Mouse (Mus musculus): ENCODE measurements around the gene Nmnat2. TPM values are rescaled to one million over a fixed set of nuclear protein-coding genes. Genes with fewer than 3 reads are reported as not detected.

Nmnat2 gene
- total and polyA plus RNA-seq, 3 experiments = 1.3 to 2.8 TPM; not detected in 1

DNA sequence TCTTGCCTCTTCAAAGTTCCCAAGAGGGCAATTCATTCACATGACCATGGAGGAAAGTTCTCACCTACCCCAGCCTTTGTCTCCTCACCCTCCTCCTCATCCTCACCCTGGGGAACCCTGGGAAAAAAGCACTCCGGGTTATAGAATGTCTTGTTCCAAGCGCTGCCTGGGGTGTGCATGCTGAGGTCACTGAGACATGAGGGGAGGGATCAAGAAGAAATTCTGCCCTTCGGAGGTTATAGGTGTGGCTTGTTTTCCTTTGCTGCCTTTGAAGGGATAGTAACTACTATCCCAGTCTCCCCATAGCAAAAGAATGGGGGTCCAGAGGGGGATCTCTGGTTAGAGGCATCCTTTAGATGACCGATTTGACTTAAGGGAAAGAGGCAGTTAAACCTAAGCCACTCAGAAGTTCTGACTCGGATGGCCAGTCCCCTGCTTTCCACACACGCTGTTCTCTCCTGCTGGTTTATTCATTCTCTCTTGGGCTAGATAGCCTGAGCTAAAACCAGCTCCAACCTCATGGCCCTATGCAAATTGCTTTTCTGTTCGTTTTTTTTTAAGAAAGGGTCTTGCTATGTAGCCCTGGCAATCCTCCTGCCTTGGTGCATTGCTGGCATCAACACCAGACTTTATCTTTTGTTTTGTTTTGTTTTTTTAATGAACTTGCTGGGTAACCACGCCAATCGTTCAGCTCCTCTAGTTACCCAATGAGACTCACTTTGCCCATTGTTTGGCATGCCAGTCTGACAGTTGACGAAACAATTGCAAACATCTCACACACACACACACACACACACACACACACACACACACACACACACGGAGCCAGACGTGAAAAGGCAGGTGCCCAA lies 139.7 kb downstream of the Nmnat2 start:
- Histone ChIP-seq H3K27me3 (ENCODE audit: control insufficient read depth in 1 of 2, insufficient read depth in 2 of 2, low read length in 2 of 2) (no peaks in the 10 kb centered on the region), H3K36me3 (ENCODE audit: control insufficient read depth in 1 of 2, insufficient read depth in 2 of 2, low read length in 2 of 2) (peaks cover 0 to 7% of the 10 kb centered on the region in 2 experiments; a peak in 2 of 4 replicates), H3K9me3 (replicated peaks; ENCODE audit: insufficient read depth, low read length) (no peaks in the 10 kb centered on the region), H3K27ac (ENCODE audit: control insufficient read depth, low read depth, low read length) (no peak overlapping the region), H3K9ac (ENCODE audit: control insufficient read depth, low read depth, low read length, poor library complexity, severe bottlenecking) (no peak overlapping the region), H3K79me2 (ENCODE audit: control insufficient read depth, insufficient read depth, low read length, poor library complexity) (no peaks in the 10 kb centered on the region), H3K4me3 (ENCODE audit: control insufficient read depth in 1 of 2, insufficient read depth in 1 of 2, low read depth in 2 of 2, low read length in 2 of 2) (no peak overlapping the region), H3K4me1 (ENCODE audit: control insufficient read depth in 1 of 2, insufficient read depth in 2 of 2, low read length in 2 of 2) (peaks cover 2 to 17% of the 10 kb centered on the region in 2 experiments; a peak in 3 of 4 replicates)
- no peak for TF ChIP-seq USF1 (IDR thresholded peaks at IDR 0.05; ENCODE audit: low read depth, low read length)
- TF ChIP-seq EP300 (IDR thresholded peaks at IDR 0.05; ENCODE audit: low read depth in 1 of 2, low read length in 2 of 2) = no peak
- TF ChIP-seq CHD2 (IDR thresholded peaks at IDR 0.05; ENCODE audit: low read length) = no peak
- no peak for TF ChIP-seq MAFK (IDR thresholded peaks at IDR 0.05; ENCODE audit: borderline replicate concordance, low read depth, low read length)
- TF ChIP-seq MAZ (IDR thresholded peaks at IDR 0.05; ENCODE audit: low read depth, low read length) = no peak
- TF ChIP-seq SIN3A (IDR thresholded peaks at IDR 0.05; ENCODE audit: low read length) = no peak
- TF ChIP-seq MEF2A (IDR thresholded peaks at IDR 0.05; ENCODE audit: extremely low read depth, insufficient replicate concordance, low read depth, low read length, poor library complexity, severe bottlenecking) = no peak
- TF ChIP-seq MYC (IDR thresholded peaks at IDR 0.05; ENCODE audit: low read depth, low read length) = no peak
- TF ChIP-seq MYB (IDR thresholded peaks at IDR 0.05; ENCODE audit: low read depth, low read length) = no peak
- no peak for TF ChIP-seq CTCF (IDR thresholded peaks at IDR 0.05 in 2 of 3, conservative IDR thresholded peaks at IDR 0.05 in 1 of 3; ENCODE audit: control insufficient read depth in 1 of 3, insufficient read depth in 1 of 3, low read depth in 2 of 3, low read length in 3 of 3, poor library complexity in 1 of 3, severe bottlenecking in 1 of 3)
- no peak for DNase-seq (ENCODE audit: low read depth, low spot score)

DNA sequence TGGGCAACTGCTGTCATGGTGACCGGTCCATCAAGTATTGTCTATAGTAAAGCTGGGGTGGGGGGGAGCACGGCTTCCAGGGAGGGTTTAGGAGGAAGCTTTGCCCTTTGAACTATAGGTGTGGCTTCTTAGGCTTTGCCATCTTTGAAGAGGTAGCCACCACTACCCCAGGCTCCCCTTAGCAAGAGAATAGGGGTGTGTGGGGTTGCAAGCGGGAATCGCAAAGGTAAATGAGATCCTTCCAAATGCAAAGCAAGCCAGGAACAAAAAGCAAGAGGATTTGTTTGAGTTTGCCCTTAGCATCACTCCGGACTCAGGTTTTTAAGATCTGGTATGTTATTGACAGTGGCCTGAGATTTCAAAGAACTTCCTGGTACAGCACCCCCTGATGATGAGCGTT lies 140.5 kb downstream of the Nmnat2 start:
- Histone ChIP-seq H3K9me3 (replicated peaks; ENCODE audit: insufficient read depth, low read length) (no peaks in the 10 kb centered on the region), H3K27me3 (ENCODE audit: control insufficient read depth in 1 of 2, insufficient read depth in 2 of 2, low read length in 2 of 2) (no peaks in the 10 kb centered on the region), H3K4me3 (ENCODE audit: control insufficient read depth in 1 of 2, insufficient read depth in 1 of 2, low read depth in 2 of 2, low read length in 2 of 2) (no peak overlapping the region), H3K79me2 (ENCODE audit: control insufficient read depth, insufficient read depth, low read length, poor library complexity) (no peaks in the 10 kb centered on the region), H3K27ac (ENCODE audit: control insufficient read depth, low read depth, low read length) (no peak overlapping the region), H3K4me1 (ENCODE audit: control insufficient read depth in 1 of 2, insufficient read depth in 2 of 2, low read length in 2 of 2) (peaks cover 2 to 10% of the 10 kb centered on the region in 2 experiments; a peak in 2 of 4 replicates), H3K36me3 (ENCODE audit: control insufficient read depth in 1 of 2, insufficient read depth in 2 of 2, low read length in 2 of 2) (peaks cover 0 to 5% of the 10 kb centered on the region in 2 experiments; a peak in 2 of 4 replicates), H3K9ac (ENCODE audit: control insufficient read depth, low read depth, low read length, poor library complexity, severe bottlenecking) (no peak overlapping the region)
- DNase-seq (ENCODE audit: low read depth, low spot score) = no peak
- TF ChIP-seq GABPA (IDR thresholded peaks at IDR 0.05; ENCODE audit: low read depth, low read length) = no peak
- TF ChIP-seq KAT2A (conservative IDR thresholded peaks at IDR 0.05; ENCODE audit: low read depth, low read length) = no peak
- no peak for TF ChIP-seq POLR2A (IDR thresholded peaks at IDR 0.05; ENCODE audit: control insufficient read depth in 1 of 2, insufficient read depth in 1 of 2, low read depth in 1 of 2, low read length in 2 of 2, poor library complexity in 1 of 2)
- no peak for TF ChIP-seq POLR2AphosphoS2 (IDR thresholded peaks at IDR 0.05; ENCODE audit: low read length)
- no peak for TF ChIP-seq ZC3H11A (IDR thresholded peaks at IDR 0.05; ENCODE audit: low read depth, low read length)
- TF ChIP-seq USF2 (IDR thresholded peaks at IDR 0.05; ENCODE audit: borderline replicate concordance in 1 of 2, insufficient read depth in 1 of 2, low read depth in 1 of 2, low read length in 2 of 2) = no peak
- no peak for TF ChIP-seq MEF2A (IDR thresholded peaks at IDR 0.05; ENCODE audit: extremely low read depth, insufficient replicate concordance, low read depth, low read length, poor library complexity, severe bottlenecking)
- TF ChIP-seq CHD1 (IDR thresholded peaks at IDR 0.05; ENCODE audit: low read depth, low read length) = no peak
- TF ChIP-seq EP300 (IDR thresholded peaks at IDR 0.05; ENCODE audit: low read depth in 1 of 2, low read length in 2 of 2) = no peak
- TF ChIP-seq JUND (IDR thresholded peaks at IDR 0.05; ENCODE audit: low read depth, low read length) = no peak
- no peak for TF ChIP-seq ZMIZ1 (IDR thresholded peaks at IDR 0.05; ENCODE audit: low read depth, low read length)
- TF ChIP-seq GATA1 (IDR thresholded peaks at IDR 0.05; ENCODE audit: low read depth, low read length) = no peak
- no peak for TF ChIP-seq MAX (IDR thresholded peaks at IDR 0.05; ENCODE audit: low read length)
- TF ChIP-seq CHD2 (IDR thresholded peaks at IDR 0.05; ENCODE audit: low read length) = no peak

Data from MEL (cell line).